Mouse (Mus musculus) CH12F3 (cell line): Measurements from ENCODE around the gene Ssxb1.
"Not testable (repeated sequence)": the region's sequence is repeated elsewhere in the genome, so short reads cannot be mapped to it uniquely, and the experiment has no call there.

Experiments
- in situ Hi-C: fragments of 300-500 bp; cut with MboI; formaldehyde crosslinking; loops from 2 replicates; pipeline ENCODE4 v1.14.3; 2020; ENCODE audit warnings: low sequenced_read_pairs

Ssxb1 gene

GRCm38 (mm10) chrX:8413005-8413404 is at the start of gene Ssxb1:
TSS of gene Ssxb1 (plus strand) at chrX:8413305.
- in situ Hi-C loops, result not testable (repeated sequence)

DNA sequence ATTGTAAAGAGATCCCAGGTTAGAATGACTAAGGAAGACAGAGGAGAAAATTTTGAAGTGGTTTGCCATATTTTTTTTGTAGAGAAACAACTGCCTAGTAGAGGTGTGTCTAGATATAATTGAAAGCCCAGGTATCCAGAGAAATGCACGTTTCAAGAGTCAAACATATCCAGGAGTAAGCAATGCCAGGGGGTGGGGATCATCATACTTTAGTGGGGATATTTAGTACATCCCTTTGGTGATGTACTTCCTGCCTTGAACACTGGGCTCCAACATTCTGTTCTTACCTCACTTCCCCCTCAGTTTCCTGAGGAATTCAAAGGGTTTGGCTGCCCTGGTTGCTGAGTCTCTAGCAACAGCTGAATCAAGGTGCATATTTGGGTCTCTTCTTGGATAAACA is 46.4 kb upstream of the Ssxb1 start, which contains the start of gene Ssxb9:
Gene Ssxb9, plus strand, starts transcription at position 301 of the 400 bp plus-strand sequence.
- in situ Hi-C loops, result not testable (repeated sequence)

DNA sequence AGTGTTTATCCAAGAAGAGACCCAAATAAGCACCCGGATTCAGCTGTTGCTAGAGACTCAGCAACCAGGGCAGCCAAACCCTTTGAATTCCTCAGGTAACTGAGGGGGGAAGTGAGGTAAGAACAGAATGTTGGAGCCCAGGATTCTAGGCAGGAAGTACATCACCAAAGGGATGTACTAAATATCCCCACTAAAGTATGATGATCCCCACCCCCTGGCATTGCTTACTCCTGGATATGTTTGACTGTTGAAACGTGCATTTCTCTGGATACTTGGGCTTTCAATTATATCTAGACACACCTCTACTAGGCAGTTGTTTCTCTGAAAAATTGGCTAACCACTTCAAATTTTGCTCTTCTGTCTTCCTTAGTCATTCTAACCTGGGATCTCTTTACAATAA is 48.5 kb downstream of the Ssxb1 start, which contains the start of gene Ssxb2:
Gene Ssxb2, minus strand, starts transcription at position 101 of the 400 bp plus-strand sequence.
- in situ Hi-C loops, result not testable (repeated sequence)
